Mouse (Mus musculus) bone marrow macrophage, adult 2 months (primary cell): ENCODE data around the gene Dus3l. TPM values are rescaled to one million over a fixed set of nuclear protein-coding genes. Genes with fewer than 3 reads are reported as not detected.

Source experiments
- H3K27ac ChIP-seq: 2 replicates; pipeline ENCODE4 v1.5.1; 2012; ENCODE audit warnings: low read depth, low read length; ENCODE audit not compliant: insufficient read depth
- H3K4me1 ChIP-seq: 2 replicates; pipeline ENCODE4 v1.6.1; 2012; ENCODE audit warnings: low read length; ENCODE audit not compliant: control insufficient read depth, insufficient read depth
- H3K4me3 ChIP-seq: 2 replicates; pipeline ENCODE4 v1.5.1; 2012; ENCODE audit warnings: mild to moderate bottlenecking, low read length, moderate library complexity; ENCODE audit not compliant: insufficient read depth
- CTCF ChIP-seq: IDR thresholded peaks from 2 replicates; pipeline ENCODE4 v1.5.1; 2012; ENCODE audit warnings: low read depth, mild to moderate bottlenecking, low read length, moderate library complexity
- POLR2A ChIP-seq: IDR thresholded peaks from 2 replicates; pipeline ENCODE4 v1.6.1; 2012; ENCODE audit warnings: mild to moderate bottlenecking, low read depth, low read length, borderline replicate concordance
- polyA plus RNA-seq: library from polyadenylated mRNA; stranded (reverse); fragments of >200 nt; gene quantifications from 2 replicates; pipeline ENCODE4 v1.2.4, GENCODE M21; 2012; ENCODE audit not compliant: missing spikeins, insufficient read depth, insufficient read length

Dus3l gene
- polyA plus RNA-seq, 1 experiment, result 21.4 TPM

- no peak overlapping the region for H3K27ac ChIP-seq
- TF ChIP-seq POLR2A, result no peak
- TF ChIP-seq CTCF, result no peak
- no peak overlapping the region for H3K4me3 ChIP-seq
- H3K4me1 ChIP-seq, result peaks cover 10% of the 10 kb centered on the region
Measured at GRCm38 (mm10) chr17:56815057-56815345, 50.4 kb downstream of the Dus3l start.

- no peak for TF ChIP-seq POLR2A
- TF ChIP-seq CTCF, result no peak
- Histone ChIP-seq H3K27ac (no peak overlapping the region), H3K4me1 (no peaks in the 10 kb centered on the region), H3K4me3 (no peak overlapping the region)
Measured at GRCm38 (mm10) chr17:56818067-56818636, 53.6 kb downstream of the Dus3l start.

- H3K4me1 ChIP-seq, result no peaks in the 10 kb centered on the region
- no peak overlapping the region for H3K27ac ChIP-seq
- TF ChIP-seq POLR2A (no peak), CTCF (no peak)
- H3K4me3 ChIP-seq, result no peak overlapping the region
Measured at GRCm38 (mm10) chr17:56819032-56819545, 54.5 kb downstream of the Dus3l start.

Other genes with a start within 250 kb of the Dus3l start
- gene Gm20219, start 210.4 kb upstream of the Dus3l start, polyA plus RNA-seq, result 1.6 and 2.1 TPM in 2 replicates
- 164 and 176 TPM in 2 replicates for gene Safb2, start 180.2 kb upstream of the Dus3l start, polyA plus RNA-seq
- gene Safb, start 179.9 kb upstream of the Dus3l start, polyA plus RNA-seq, result 73.7 and 75.6 TPM in 2 replicates
- 80.8 and 87.4 TPM in 2 replicates for gene 2410015M20Rik, start 155.0 kb upstream of the Dus3l start, polyA plus RNA-seq
- gene Rpl36, start 151.3 kb upstream of the Dus3l start, polyA plus RNA-seq, result 507 and 564 TPM in 2 replicates
- 29.6 and 29.9 TPM in 2 replicates for gene Lonp1, start 137.9 kb upstream of the Dus3l start, polyA plus RNA-seq
- not detected in 2 replicates for gene Catsperd, start 136.6 kb upstream of the Dus3l start, polyA plus RNA-seq
- 36.9 and 38.5 TPM in 2 replicates for gene Ranbp3, start 91.5 kb upstream of the Dus3l start, polyA plus RNA-seq
- 75.1 and 96.1 TPM in 2 replicates for gene Ndufa11, start 47.0 kb upstream of the Dus3l start, polyA plus RNA-seq
- gene Vmac, start 46.7 kb upstream of the Dus3l start, polyA plus RNA-seq, result 11.0 and 13.7 TPM in 2 replicates
- gene Nrtn, start 7.2 kb upstream of the Dus3l start, polyA plus RNA-seq, result 0.55 and 0.80 TPM in 2 replicates
- not detected in 2 replicates for gene Prr22, start 5.5 kb downstream of the Dus3l start, polyA plus RNA-seq
- gene Rfx2, start 66.3 kb downstream of the Dus3l start, polyA plus RNA-seq, result 1.1 and 1.2 TPM in 2 replicates
- not detected in 2 replicates for gene Acsbg2, start 109.7 kb downstream of the Dus3l start, polyA plus RNA-seq
- gene 1700061G19Rik, start 110.7 kb downstream of the Dus3l start, polyA plus RNA-seq, result not detected in 2 replicates
- 10.8 and 15.5 TPM in 2 replicates for gene Mllt1, start 170.7 kb downstream of the Dus3l start, polyA plus RNA-seq
- gene Acer1, start 217.4 kb downstream of the Dus3l start, polyA plus RNA-seq, result not detected in 2 replicates
- gene Clpp, start 225.5 kb downstream of the Dus3l start, polyA plus RNA-seq, result 18.1 and 19.6 TPM in 2 replicates
- 12.5 and 13.6 TPM in 2 replicates for gene Alkbh7, start 232.6 kb downstream of the Dus3l start, polyA plus RNA-seq
- gene Pspn, start 235.3 kb downstream of the Dus3l start, polyA plus RNA-seq, result not detected in 2 replicates
- gene Gtf2f1, start 246.5 kb downstream of the Dus3l start, polyA plus RNA-seq, result 57.7 and 61.5 TPM in 2 replicates
- gene Gm17949, start 246.7 kb downstream of the Dus3l start, polyA plus RNA-seq, result not detected in 2 replicates